Mouse (Mus musculus): ENCODE results near the gene Nudt8.

DNA sequence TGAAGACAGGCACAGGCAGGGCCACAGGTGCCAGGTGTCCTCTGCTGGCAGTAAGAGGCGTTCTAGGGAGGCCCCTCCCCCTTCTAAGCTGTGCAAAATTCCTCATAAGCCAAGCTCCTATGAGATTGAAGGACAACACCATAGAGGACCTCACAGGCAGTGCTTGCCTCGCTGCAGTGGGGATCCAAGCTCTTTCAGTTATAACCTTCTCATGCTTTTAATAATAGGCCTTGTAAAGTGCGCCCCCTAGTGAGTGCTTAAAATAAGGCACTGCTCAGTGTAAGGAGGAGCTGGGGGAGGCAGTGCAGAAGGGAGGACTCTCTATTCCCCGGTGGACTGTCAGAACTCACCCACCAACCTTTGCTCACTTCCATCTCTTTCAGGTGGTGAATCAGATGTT lies 20.1 kb upstream of the Nudt8 start:
- TF ChIP-seq REST (IDR thresholded peaks at IDR 0.05; ENCODE audit: insufficient read depth, insufficient read length) (no peak), MYOD1 (IDR thresholded peaks at IDR 0.05; ENCODE audit: control insufficient read depth in 1 of 3, insufficient read length in 2 of 3, low read depth in 2 of 3) (no peak), E2F4 (IDR thresholded peaks at IDR 0.05; ENCODE audit: insufficient read depth) (no peak), POLR2A (IDR thresholded peaks at IDR 0.05; ENCODE audit: insufficient read length, low read depth) (no peak)
